Mouse (Mus musculus) lung, embryonic 14.5 days (tissue): ENCODE data around the gene Mtmr4. TPM values are rescaled to one million over a fixed set of nuclear protein-coding genes. Genes with fewer than 3 reads are reported as not detected.
A peak's percentile ranks its signal among the peaks of the same experiment; 100 is the strongest.

Experiments used
- ATAC-seq: fragments of 200-750 bp; cut with Nextera tagmentation; 2 replicates; pipeline ENCODE4 v1.8.0; 2017; ENCODE audit warnings: mild to moderate bottlenecking, moderate TSS enrichment, moderate library complexity; ENCODE audit not compliant: insufficient read depth
- DNase-seq: peaks from one replicate; pipeline ENCODE4 v3.0.0-alpha.2; 2015
- H3K27ac ChIP-seq: fragments of 300-500 bp; sonication (generic); 2 replicates; pipeline ENCODE4 v1.5.1; 2014; ENCODE audit warnings: low read depth, mild to moderate bottlenecking, moderate library complexity
- H3K27me3 ChIP-seq: fragments of 300-500 bp; sonication (generic); 2 replicates; pipeline ENCODE4 v1.6.1; 2014; ENCODE audit warnings: low read length, control low read depth; ENCODE audit not compliant: insufficient read depth
- H3K36me3 ChIP-seq: fragments of 300-500 bp; sonication (generic); 2 replicates; pipeline ENCODE4 v1.6.1; 2014; ENCODE audit warnings: control low read depth; ENCODE audit not compliant: insufficient read depth
- H3K4me1 ChIP-seq: fragments of 300-500 bp; sonication (generic); 2 replicates; pipeline ENCODE4 v1.6.1; 2014; ENCODE audit warnings: antibody characterized with exemption, control low read depth; ENCODE audit not compliant: insufficient read depth
- H3K4me2 ChIP-seq: fragments of 300-500 bp; sonication (generic); 2 replicates; pipeline ENCODE4 v1.6.1; 2014; ENCODE audit warnings: mild to moderate bottlenecking
- H3K4me3 ChIP-seq: fragments of 300-500 bp; sonication (generic); 2 replicates; pipeline ENCODE4 v1.5.1; 2014; ENCODE audit warnings: low read depth, low read length
- H3K9ac ChIP-seq: fragments of 300-500 bp; sonication (generic); 2 replicates; pipeline ENCODE4 v1.6.1; 2014
- H3K9me3 ChIP-seq: fragments of 300-500 bp; sonication (generic); 2 replicates; pipeline ENCODE4 v1.6.1; 2016; ENCODE audit warnings: low read depth, low read length, control low read depth
- CTCF ChIP-seq: IDR thresholded peaks from 2 replicates; pipeline ENCODE4 v1.5.1; 2016; ENCODE audit warnings: antibody characterized with exemption, low read depth
- WGBS: fragments of 180-500 bp; shearing (Covaris S2); extraction: QIAGEN DNeasy Blood & Tissue Kit; methylation state at CpG from one replicate; pipeline ENCODE4 v1.1.7; 2014; 5-methylcytosine and 5-hydroxymethylcytosine counted together
- polyA plus RNA-seq: library from polyadenylated mRNA; unstranded; fragments of >200 nt; fragmentation: Nextera tagmentation; extraction: Ambion mirVana; gene quantifications from 2 replicates; pipeline ENCODE4 v1.2.1, GENCODE M21; 2014

Gene Mtmr4
- polyA plus RNA-seq, 1 experiment from 2014 or later: 41.2 TPM

DNA sequence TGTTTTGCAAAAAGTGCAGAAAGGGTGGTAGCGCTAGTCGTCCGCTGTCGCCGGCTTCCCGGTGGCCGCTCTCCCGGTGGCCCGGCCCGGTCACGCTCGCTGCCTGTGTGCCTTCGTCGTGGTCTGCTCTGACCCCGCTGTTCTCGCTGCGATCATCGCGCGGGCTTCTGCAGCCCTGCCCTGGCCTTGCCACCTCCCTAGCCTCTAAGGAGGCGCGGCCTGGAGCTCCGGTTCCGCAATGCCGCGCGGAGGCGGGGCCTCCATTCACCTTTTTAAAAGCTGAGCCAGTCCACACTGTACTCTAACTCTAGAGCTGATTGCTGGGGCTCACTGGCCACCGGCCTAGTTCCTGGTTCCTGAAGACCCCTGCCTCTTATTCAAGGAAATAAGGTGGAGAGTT lies 47.2 kb downstream of the Mtmr4 start:
- DNase-seq: peak; percentile 74
- no peak for TF ChIP-seq CTCF
- H3K36me3 ChIP-seq: 0 out of 2 replicates have a peak, but pooled peaks cover 7% of the 10 kb centered on the region
- ATAC-seq: peak; percentile 91
- peak overlapping the region; percentile 71 for H3K9ac ChIP-seq
- H3K4me3 ChIP-seq: peak overlapping the region; percentile 43
- H3K27me3 ChIP-seq: no peaks in the 10 kb centered on the region
- peak overlapping the region; percentile 74 for H3K4me2 ChIP-seq
- peaks cover 2% of the 10 kb centered on the region; the same call in 1 of the 2 replicates for H3K4me1 ChIP-seq
- H3K27ac ChIP-seq: peak overlapping the region; percentile 46; the same call in 1 of the 2 replicates
- no peaks in the 10 kb centered on the region for H3K9me3 ChIP-seq
- 2% methylated on average over 29 of the region's 29 CpGs for WGBS

DNA sequence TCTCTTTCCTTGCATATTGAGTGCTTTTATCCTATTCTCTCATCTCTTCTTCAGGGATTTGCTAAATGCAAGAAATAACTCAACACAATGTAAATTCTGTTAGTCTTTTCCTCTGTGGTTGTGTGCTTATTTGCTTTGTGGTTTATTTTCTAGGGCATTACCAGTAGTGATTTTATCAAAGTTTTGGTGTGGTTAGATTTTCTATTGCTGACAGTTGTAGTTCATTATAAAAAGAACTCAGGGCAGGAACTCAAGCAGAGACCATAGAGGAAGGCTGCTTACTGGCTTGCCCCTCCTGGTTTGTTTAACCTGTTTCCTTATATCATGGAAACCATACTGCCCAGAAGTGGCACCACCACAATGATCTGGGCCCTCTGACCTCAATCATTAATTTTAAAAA lies 50.9 kb downstream of the Mtmr4 start:
- TF ChIP-seq CTCF: no peak
- Histone ChIP-seq H3K27ac (no peak overlapping the region), H3K36me3 (no peaks in the 10 kb centered on the region), H3K4me2 (no peak overlapping the region), H3K4me3 (no peak overlapping the region), H3K9me3 (no peaks in the 10 kb centered on the region), H3K9ac (no peak overlapping the region), H3K27me3 (no peaks in the 10 kb centered on the region), H3K4me1 (peaks cover 2% of the 10 kb centered on the region; the same call in 1 of the 2 replicates)
- no peak for DNase-seq
- no peak for ATAC-seq

DNA sequence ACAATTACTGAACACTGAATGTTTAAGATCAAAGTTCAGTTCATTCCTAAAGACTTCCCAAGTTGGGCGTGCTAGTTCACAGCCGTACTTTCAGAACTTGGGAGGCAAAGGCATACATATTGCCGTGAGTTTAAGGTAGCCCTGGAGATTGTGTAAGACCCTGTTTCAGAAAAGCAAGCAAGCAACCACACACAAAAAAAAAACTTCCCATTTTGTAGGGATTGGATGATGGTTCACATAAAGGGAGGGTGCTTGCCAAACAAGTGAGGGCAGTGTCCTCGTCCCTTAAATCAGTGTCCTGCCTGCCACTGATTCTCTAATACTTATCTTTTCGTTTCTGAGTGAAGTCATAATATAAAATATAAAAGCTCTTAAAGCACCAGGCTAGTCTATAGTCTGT lies 62.7 kb downstream of the Mtmr4 start:
- DNase-seq: no peak
- Histone ChIP-seq H3K27ac (no peak overlapping the region), H3K27me3 (no peaks in the 10 kb centered on the region), H3K4me1 (no peaks in the 10 kb centered on the region), H3K9ac (no peak overlapping the region), H3K4me3 (no peak overlapping the region), H3K36me3 (no peaks in the 10 kb centered on the region), H3K9me3 (no peaks in the 10 kb centered on the region), H3K4me2 (no peak overlapping the region)
- ATAC-seq: no peak
- no peak for TF ChIP-seq CTCF
- WGBS: 71% methylated on average over 5 of the region's 5 CpGs

DNA sequence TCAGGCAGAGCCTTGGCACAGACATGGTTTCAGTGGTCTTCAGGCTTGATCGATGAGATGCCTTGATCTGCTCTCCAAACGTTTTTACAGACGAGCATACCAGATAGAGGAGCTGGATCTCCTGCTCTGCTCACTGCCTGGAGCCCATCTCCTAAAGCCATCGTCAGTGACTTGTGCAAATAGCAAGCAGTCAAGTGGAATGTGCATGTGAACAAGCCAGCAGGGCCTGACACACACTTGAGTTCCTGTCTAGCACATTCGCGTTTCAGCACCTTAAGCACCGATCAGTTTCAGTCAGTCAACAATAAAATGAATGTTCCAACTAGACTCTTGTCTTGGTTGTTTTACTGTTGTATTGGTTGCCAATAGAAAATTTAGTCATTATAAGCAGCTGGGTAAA lies 67.3 kb downstream of the Mtmr4 start:
- no peak overlapping the region for H3K27ac ChIP-seq
- no peak for ATAC-seq
- no peaks in the 10 kb centered on the region for H3K36me3 ChIP-seq
- H3K27me3 ChIP-seq: no peaks in the 10 kb centered on the region
- H3K4me2 ChIP-seq: no peak overlapping the region
- no peak overlapping the region for H3K9ac ChIP-seq
- peak; percentile 21 for DNase-seq
- H3K4me1 ChIP-seq: no peaks in the 10 kb centered on the region
- WGBS: 47% methylated on average over 7 of the region's 7 CpGs
- H3K4me3 ChIP-seq: no peak overlapping the region
- no peak for TF ChIP-seq CTCF
- no peaks in the 10 kb centered on the region for H3K9me3 ChIP-seq

DNA sequence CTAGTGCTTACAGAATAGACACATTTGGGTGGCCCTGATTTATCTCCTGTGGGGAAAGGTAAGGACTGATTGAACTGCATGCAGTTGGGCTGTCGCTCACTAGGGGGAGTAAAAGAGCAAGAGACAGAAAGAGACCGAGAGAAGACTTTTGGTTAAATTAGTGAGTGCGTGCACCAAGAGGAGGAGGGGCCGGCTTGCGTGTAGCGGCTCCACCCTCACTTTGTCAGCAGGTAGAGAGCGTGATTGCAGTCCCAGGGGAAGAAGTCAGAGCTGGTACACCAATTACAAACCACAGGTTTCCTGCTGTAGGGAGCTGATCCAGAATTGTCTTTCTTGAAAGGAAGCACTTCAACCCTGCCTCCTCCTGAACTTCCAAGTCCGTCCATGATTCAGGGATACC lies 70.4 kb downstream of the Mtmr4 start, which contains the start of gene Rnf43:
Gene Rnf43 (plus strand): TSS at position 316 of the 400 bp plus-strand sequence.
- TF ChIP-seq CTCF: peak; percentile 88
- WGBS: under 1% methylated on average over 8 of the region's 8 CpGs
- peak; percentile 85 for ATAC-seq
- Histone ChIP-seq H3K4me3 (peak within 1 kb of the TSS; percentile 46), H3K27ac (peak within 1 kb of the TSS; percentile 71), H3K4me1 (no peaks in the 10 kb centered on the region), H3K9me3 (no peaks in the 10 kb centered on the region), H3K27me3 (no peaks in the 10 kb centered on the region), H3K4me2 (peak within 1 kb of the TSS; percentile 55), H3K36me3 (no peaks in the 10 kb centered on the region), H3K9ac (peak within 1 kb of the TSS; percentile 55)
- peak; percentile 92 for DNase-seq

DNA sequence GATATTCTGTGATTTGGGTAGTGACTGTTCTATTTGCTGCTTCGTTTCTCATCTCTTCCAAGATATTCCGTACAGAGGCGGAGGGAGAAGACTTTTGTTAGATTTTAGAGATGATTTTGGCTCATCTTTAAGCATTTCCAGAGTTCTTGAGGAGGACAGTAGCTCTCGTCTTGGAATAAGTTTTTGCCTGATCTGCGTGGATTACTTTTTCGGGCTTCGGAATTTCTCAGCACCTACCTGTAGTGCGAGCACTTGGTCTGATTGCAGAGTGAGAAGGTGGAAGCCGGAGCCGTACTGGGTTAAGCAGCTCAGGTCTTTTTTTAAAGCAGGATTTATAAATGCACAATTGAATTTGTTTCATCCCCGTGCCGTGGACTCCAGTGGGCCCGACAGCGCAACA lies 70.9 kb downstream of the Mtmr4 start:
- no peaks in the 10 kb centered on the region for H3K4me1 ChIP-seq
- H3K9me3 ChIP-seq: no peaks in the 10 kb centered on the region
- peak overlapping the region; percentile 55 for H3K4me2 ChIP-seq
- peak overlapping the region; percentile 55 for H3K9ac ChIP-seq
- no peak for TF ChIP-seq CTCF
- H3K27ac ChIP-seq: peak overlapping the region; percentile 71
- ATAC-seq (no peak), DNase-seq (peak; percentile 12)
- H3K27me3 ChIP-seq: no peaks in the 10 kb centered on the region
- H3K4me3 ChIP-seq: peak overlapping the region; percentile 46
- H3K36me3 ChIP-seq: no peaks in the 10 kb centered on the region
- WGBS: 11% methylated on average over 14 of the region's 14 CpGs

DNA sequence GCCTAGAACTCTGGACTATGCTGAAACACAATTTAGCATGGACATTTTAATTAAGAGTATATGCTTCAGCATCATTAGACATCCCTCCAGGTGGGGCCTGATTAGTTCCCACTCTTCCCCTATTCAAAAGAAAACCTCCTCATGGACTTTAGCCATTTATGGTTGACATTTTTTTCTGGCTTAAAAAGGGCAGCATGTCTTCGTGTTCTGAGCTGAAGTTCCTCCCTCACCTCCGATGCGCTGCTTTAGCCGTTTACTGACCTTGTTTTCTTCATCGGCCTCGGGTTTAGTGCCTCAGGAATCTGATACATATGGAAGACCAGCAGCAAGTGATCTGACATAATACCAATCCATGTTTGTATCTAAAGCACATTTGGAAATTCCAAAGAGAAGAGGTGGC lies 72.0 kb downstream of the Mtmr4 start:
- ATAC-seq: no peak
- 56% methylated on average over 6 of the region's 6 CpGs for WGBS

More for the DNA sequence above, 72.0 kb downstream of the Mtmr4 start:
- no peaks in the 10 kb centered on the region for H3K9me3 ChIP-seq
- H3K4me1 ChIP-seq: no peaks in the 10 kb centered on the region
- H3K27ac ChIP-seq: peak overlapping the region; percentile 43; the same call in 1 of the 2 replicates
- H3K27me3 ChIP-seq: no peaks in the 10 kb centered on the region
- peak overlapping the region; percentile 55 for H3K4me2 ChIP-seq
- peak overlapping the region; percentile 46 for H3K4me3 ChIP-seq
- TF ChIP-seq CTCF: no peak
- DNase-seq: no peak
- peak overlapping the region; percentile 55 for H3K9ac ChIP-seq
- no peaks in the 10 kb centered on the region for H3K36me3 ChIP-seq
